Mouse (Mus musculus): ENCODE data around the gene Chil1. TPM values are rescaled to one million over a fixed set of nuclear protein-coding genes. Genes with fewer than 3 reads are reported as not detected.

Gene Chil1
- total RNA-seq (2022): 10 to 100 TPM; 14.8 to 44.4 (median 27.1) TPM

- DNase-seq (ENCODE audit: low spot score in 2 of 2): no peak
These were observed at the start of gene Chil1 for GRCm38 (mm10) chr1:134182025-134182424. Gene Chil1, plus strand, starts transcription at chr1:134182176.

- DNase-seq (ENCODE audit: low spot score in 2 of 2): no peak
These were observed 48.7 kb upstream of the Chil1 start for GRCm38 (mm10) chr1:134133316-134133715.

- DNase-seq (ENCODE audit: low spot score in 2 of 2): no peak
These were observed 45.6 kb upstream of the Chil1 start for GRCm38 (mm10) chr1:134136351-134136750.

- no peak for DNase-seq (ENCODE audit: low spot score in 2 of 2)
These were observed 43.6 kb upstream of the Chil1 start for GRCm38 (mm10) chr1:134138424-134138823.

GRCm38 (mm10) chr1:134142363-134142794, 39.6 kb upstream of the Chil1 start:
- DNase-seq (ENCODE audit: low spot score in 2 of 2): no peak

GRCm38 (mm10) chr1:134146066-134146465, 35.9 kb upstream of the Chil1 start:
- DNase-seq (ENCODE audit: low spot score in 2 of 2): peak; percentile 34 to 36

- no peak for DNase-seq (ENCODE audit: low spot score in 2 of 2)
These were observed 31.9 kb upstream of the Chil1 start for GRCm38 (mm10) chr1:134150076-134150475.

- no peak for DNase-seq (ENCODE audit: low spot score in 2 of 2)
These were observed 31.2 kb upstream of the Chil1 start for GRCm38 (mm10) chr1:134150745-134151144.

GRCm38 (mm10) chr1:134151655-134152412, 30.1 kb upstream of the Chil1 start:
- peak; percentile 68 to 83 for DNase-seq (ENCODE audit: low spot score in 2 of 2)

GRCm38 (mm10) chr1:134152626-134153590, 29.1 kb upstream of the Chil1 start:
- no peak for DNase-seq (ENCODE audit: low spot score in 2 of 2)

GRCm38 (mm10) chr1:134154121-134154520, 27.9 kb upstream of the Chil1 start:
- no peak for DNase-seq (ENCODE audit: low spot score in 2 of 2)

GRCm38 (mm10) chr1:134154655-134155054, 27.3 kb upstream of the Chil1 start:
- DNase-seq (ENCODE audit: low spot score in 2 of 2): no peak

- DNase-seq (ENCODE audit: low spot score in 2 of 2): no peak
These were observed 21.6 kb upstream of the Chil1 start for GRCm38 (mm10) chr1:134160404-134160803.

GRCm38 (mm10) chr1:134161399-134161798, 20.6 kb upstream of the Chil1 start:
- DNase-seq (ENCODE audit: low spot score in 2 of 2): no peak

GRCm38 (mm10) chr1:134162510-134163225, 19.3 kb upstream of the Chil1 start:
- DNase-seq (ENCODE audit: low spot score in 2 of 2): no peak

GRCm38 (mm10) chr1:134163476-134163875, 18.5 kb upstream of the Chil1 start:
- DNase-seq (ENCODE audit: low spot score in 2 of 2): no peak

- no peak for DNase-seq (ENCODE audit: low spot score in 2 of 2)
These were observed 17.5 kb upstream of the Chil1 start for GRCm38 (mm10) chr1:134164454-134164853.

GRCm38 (mm10) chr1:134166547-134166946, 15.4 kb upstream of the Chil1 start:
- DNase-seq (ENCODE audit: low spot score in 2 of 2): no peak

GRCm38 (mm10) chr1:134167416-134168305, 14.3 kb upstream of the Chil1 start:
- DNase-seq (ENCODE audit: low spot score in 2 of 2): no peak

- no peak for DNase-seq (ENCODE audit: low spot score in 2 of 2)
These were observed 13.4 kb upstream of the Chil1 start for GRCm38 (mm10) chr1:134168567-134168966.
